ENCODE assay signal across 19 mouse cellular contexts in the genomic region with DNA sequence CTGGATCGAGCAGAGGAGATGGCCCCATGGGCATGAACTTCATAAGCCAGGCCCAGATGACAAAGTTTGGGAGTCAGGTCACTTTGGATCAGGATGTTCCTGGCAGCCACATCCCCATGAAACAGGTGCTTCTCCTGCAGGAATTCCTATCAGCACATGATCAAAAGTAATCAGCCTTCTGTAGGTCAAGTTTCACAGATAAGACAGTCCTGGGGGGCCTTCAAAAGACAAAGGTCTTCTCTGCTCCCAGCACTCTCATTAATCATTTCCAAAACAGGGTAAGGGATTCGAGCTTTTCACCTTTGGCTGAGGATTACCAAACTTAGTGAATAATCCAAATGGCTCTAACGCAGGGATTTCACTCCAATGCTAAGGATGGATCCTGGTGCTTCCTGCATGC. TPM values are rescaled to one million over a fixed set of nuclear protein-coding genes. Genes with fewer than 3 reads are reported as not detected.
"Had no signal": no experiment of that assay in that cellular context is flagged by ENCODE, and none has a peak within 500 bp of the region (broad histone marks: within the 10 kb centered on the region; RNA-seq: fewer than 3 reads in every experiment).

No protein-coding gene starts in this region.

- H3K36me3 ChIP-seq: kidney, embryonic 15.5 days; limb, embryonic 10.5 days; limb, embryonic 13.5 days; midbrain, embryonic 13.5 days; stomach, embryonic 15.5 days had no signal

- H3K9ac ChIP-seq: kidney, embryonic 15.5 days; limb, embryonic 13.5 days; lung, embryonic 14.5 days; midbrain, embryonic 13.5 days; stomach, embryonic 15.5 days had no signal

- H3K4me3 ChIP-seq: kidney, embryonic 15.5 days; limb, embryonic 10.5 days; limb, embryonic 13.5 days; midbrain, embryonic 13.5 days; stomach, embryonic 15.5 days had no signal

- H3K4me1 ChIP-seq: kidney, embryonic 15.5 days; limb, embryonic 10.5 days; limb, embryonic 13.5 days; midbrain, embryonic 13.5 days; stomach, embryonic 15.5 days had no signal

- H3K27me3 ChIP-seq: kidney, embryonic 15.5 days; limb, embryonic 13.5 days; midbrain, embryonic 13.5 days; stomach, embryonic 15.5 days had no signal

- DNase-seq: kidney, adult 11 months; kidney, adult 8-10 months; kidney, postnatal 10 days; kidney, postnatal 4 days; lung, embryonic 14.5 days; thymus, adult 18-20 months; thymus, postnatal 14 days; thymus, postnatal 4 days had no signal

- H3K4me2 ChIP-seq: kidney, embryonic 15.5 days; limb, embryonic 13.5 days; lung, embryonic 14.5 days; midbrain, embryonic 13.5 days; stomach, embryonic 15.5 days had no signal

- H3K27ac ChIP-seq: kidney, embryonic 15.5 days; limb, embryonic 10.5 days; limb, embryonic 13.5 days; macrophage; midbrain, embryonic 13.5 days; stomach, embryonic 15.5 days had no signal

- ATAC-seq: hindbrain, embryonic 16.5 days; lung, postnatal 0 days; midbrain, embryonic 13.5 days had no signal

- H3K9me3 ChIP-seq: kidney, embryonic 15.5 days; limb, embryonic 10.5 days; limb, embryonic 13.5 days; midbrain, embryonic 13.5 days; stomach, embryonic 15.5 days had no signal

RNA-seq across cellular contexts. Expression of a gene that starts 48.6 kb away (rescaled TPM):
- polyA plus RNA-seq: liver, adult 2 months; macrophage had no signal

RNA-seq across cellular contexts. Expression of a gene that starts 57.6 kb away (rescaled TPM):
- polyA plus RNA-seq: limb, embryonic 10.5 days; limb, embryonic 13.5 days; midbrain, embryonic 13.5 days; midbrain, postnatal 0 days; neural tube, embryonic 11.5 days had no signal
